Mouse (Mus musculus) G1E (cell line): ENCODE measurements around the gene Thada. TPM values are rescaled to one million over a fixed set of nuclear protein-coding genes. Genes with fewer than 3 reads are reported as not detected.

Experiments
- ATAC-seq: 2 replicates; pipeline ENCODE4 v1.8.0; 2016; ENCODE audit warnings: mild to moderate bottlenecking; ENCODE audit not compliant: insufficient number of reproducible peaks, poor library complexity, low FRiP score, severe bottlenecking; ENCODE audit errors: extremely low read depth
- DNase-seq: peaks from one replicate; pipeline ENCODE4 v3.0.0; 2012; ENCODE audit warnings: low spot score
- H3K27me3 ChIP-seq: 2 replicates; pipeline ENCODE4 v1.6.1; 2012; ENCODE audit warnings: mild to moderate bottlenecking, low read length, inconsistent platforms; ENCODE audit not compliant: insufficient read depth
- H3K36me3 ChIP-seq: replicated peaks from 2 replicates; pipeline ENCODE3; 2012; ENCODE audit warnings: mild to moderate bottlenecking, inconsistent platforms
- H3K4me1 ChIP-seq: 2 replicates; pipeline ENCODE4 v1.6.1; 2012; ENCODE audit warnings: low read depth, low read length, inconsistent platforms, mixed read lengths; ENCODE audit not compliant: insufficient read depth
- H3K4me3 ChIP-seq: 2 replicates; pipeline ENCODE4 v1.5.1; 2012; ENCODE audit warnings: low read depth, mild to moderate bottlenecking, inconsistent platforms, low read length, moderate library complexity, mixed read lengths
- H3K9me3 ChIP-seq: replicated peaks from 2 replicates; pipeline ENCODE4 v1.6.1; 2012; ENCODE audit warnings: inconsistent platforms
- CTCF ChIP-seq: IDR thresholded peaks from 2 replicates; pipeline ENCODE4 v1.5.1; 2012; ENCODE audit warnings: low read depth, low read length, inconsistent platforms, mixed read lengths
- GATA1 ChIP-seq: IDR thresholded peaks from 2 replicates; pipeline ENCODE4 v1.6.1; 2012; ENCODE audit warnings: borderline replicate concordance, low read length, inconsistent platforms, mixed read lengths
- GATA2 ChIP-seq: IDR thresholded peaks from 2 replicates; pipeline ENCODE4 v1.6.1; 2012; ENCODE audit warnings: low read depth, low read length, inconsistent platforms, borderline replicate concordance
- POLR2AphosphoS5 ChIP-seq: IDR thresholded peaks from 2 replicates; pipeline ENCODE4 v1.6.1; 2012; ENCODE audit warnings: low read depth, low read length, inconsistent platforms; ENCODE audit not compliant: insufficient replicate concordance
- TAL1 ChIP-seq: conservative IDR thresholded peaks from 2 replicates; pipeline ENCODE4 v1.6.1; 2012; ENCODE audit warnings: low read depth, low read length, inconsistent platforms, mixed read lengths
- polyA plus RNA-seq: library from polyadenylated mRNA; stranded (reverse); fragments of >175 nt; gene quantifications from 2 replicates; pipeline ENCODE4 v1.2.3, GENCODE M21; 2012
- total RNA-seq, 2 experiments: library from RNA; stranded (forward) in 1 of 2; stranded (reverse) in 1 of 2; fragments of 200-1000 nt in 1 of 2; fragments of >200 nt in 1 of 2; fragmentation: Nextera tagmentation in 1 of 2; gene quantifications; 2 replicates each; pipeline ENCODE4 v1.2.3; 2014 to 2017

Gene Thada
- total and polyA plus RNA-seq, 3 experiments: 2.8 to 55.2 (median 28.1) TPM

DNA sequence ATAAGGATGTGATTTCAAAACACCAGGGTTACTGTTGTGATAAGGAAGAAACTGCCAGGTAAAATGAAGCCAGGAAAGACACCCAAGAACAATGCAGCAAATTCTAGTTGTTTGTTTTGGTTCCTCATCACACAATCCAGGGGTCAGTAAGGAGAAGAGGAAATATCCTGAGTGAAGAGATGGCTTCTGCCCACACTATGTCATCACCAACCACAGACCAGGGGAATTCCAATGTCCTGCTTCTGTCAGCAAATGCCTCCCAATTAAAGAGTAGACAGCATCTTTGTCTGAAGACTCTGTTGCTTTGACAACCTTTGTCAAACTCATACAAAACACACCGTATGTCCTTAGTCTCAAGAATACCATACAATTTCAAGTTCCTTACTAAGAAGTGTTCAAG lies 57.3 kb downstream of the Thada start:
- no peaks in the 10 kb centered on the region for H3K27me3 ChIP-seq
- no peak overlapping the region for H3K4me3 ChIP-seq
- H3K36me3 ChIP-seq: peaks cover 77% of the 10 kb centered on the region
- DNase-seq (no peak), ATAC-seq (no peak)
- no peaks in the 10 kb centered on the region for H3K9me3 ChIP-seq
- no peaks in the 10 kb centered on the region for H3K4me1 ChIP-seq
- no peak for TF ChIP-seq CTCF
- no peak for TF ChIP-seq GATA2
- no peak for TF ChIP-seq TAL1
- no peak for TF ChIP-seq GATA1

- Histone ChIP-seq H3K27me3 (no peaks in the 10 kb centered on the region), H3K4me1 (no peaks in the 10 kb centered on the region), H3K9me3 (no peaks in the 10 kb centered on the region), H3K4me3 (no peak overlapping the region), H3K36me3 (peaks cover 84% of the 10 kb centered on the region)
- no peak for DNase-seq
- TF ChIP-seq CTCF: no peak
- no peak for TF ChIP-seq TAL1
- TF ChIP-seq POLR2AphosphoS5: no peak
- TF ChIP-seq GATA1: no peak
- no peak for TF ChIP-seq GATA2
- ATAC-seq: no peak
Measured at GRCm38 (mm10) chr17:84405616-84406015, 60.4 kb downstream of the Thada start.

DNA sequence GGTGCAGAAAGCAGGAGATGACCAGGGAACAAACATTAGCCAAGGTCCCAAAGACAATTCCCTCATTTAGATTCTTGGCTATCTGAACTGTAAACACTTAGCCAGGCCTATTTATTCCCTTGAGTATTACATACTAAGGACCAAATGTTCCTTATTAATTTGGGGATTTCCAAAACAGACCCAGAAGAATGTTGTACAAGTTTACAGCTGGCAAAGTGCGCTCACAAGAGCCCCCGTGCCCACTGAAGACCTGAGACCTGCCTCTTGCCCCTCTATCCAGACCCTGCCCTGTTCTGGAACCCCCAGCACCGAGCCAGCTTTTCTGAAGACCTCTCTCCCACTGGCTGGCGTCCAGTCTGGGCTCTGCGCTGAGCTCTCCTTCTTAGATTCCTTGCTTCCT lies 64.2 kb downstream of the Thada start:
- ATAC-seq: no peak
- Histone ChIP-seq H3K36me3 (peaks cover 84% of the 10 kb centered on the region), H3K27me3 (no peaks in the 10 kb centered on the region), H3K9me3 (no peaks in the 10 kb centered on the region), H3K4me3 (no peak overlapping the region), H3K4me1 (no peaks in the 10 kb centered on the region)
- no peak for TF ChIP-seq GATA2
- no peak for TF ChIP-seq CTCF
- no peak for TF ChIP-seq POLR2AphosphoS5
- no peak for TF ChIP-seq GATA1
- TF ChIP-seq TAL1: no peak
- DNase-seq: no peak

DNA sequence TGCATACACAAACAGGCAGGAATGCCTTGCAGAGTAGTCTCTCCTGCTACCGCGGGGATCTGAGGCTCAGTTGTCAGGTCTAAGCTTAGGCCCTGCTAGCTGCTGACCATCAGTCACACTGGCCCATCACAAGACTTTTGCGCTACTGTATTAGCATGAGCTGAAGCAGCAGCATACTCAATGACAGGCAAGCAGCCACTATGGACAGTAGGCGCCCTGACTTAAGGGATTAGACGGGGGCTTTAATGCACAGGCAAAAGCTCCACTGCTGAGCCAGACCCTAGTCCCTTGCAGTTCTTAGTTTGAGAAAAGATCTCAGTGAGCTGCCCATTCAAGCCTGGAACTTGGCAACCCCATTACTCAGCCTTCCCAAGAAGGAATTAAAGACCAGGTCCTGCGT lies 66.6 kb downstream of the Thada start:
- Histone ChIP-seq H3K4me3 (no peak overlapping the region), H3K9me3 (no peaks in the 10 kb centered on the region), H3K4me1 (no peaks in the 10 kb centered on the region), H3K27me3 (no peaks in the 10 kb centered on the region), H3K36me3 (peaks cover 85% of the 10 kb centered on the region)
- ATAC-seq (no peak), DNase-seq (no peak)
- no peak for TF ChIP-seq POLR2AphosphoS5

GRCm38 (mm10) chr17:84390026-84390425 lies 76.0 kb downstream of the Thada start:
- Histone ChIP-seq H3K27me3 (no peaks in the 10 kb centered on the region), H3K4me3 (no peak overlapping the region), H3K36me3 (peaks cover 71% of the 10 kb centered on the region), H3K9me3 (0 out of 2 replicates have a peak, but pooled peaks cover 2% of the 10 kb centered on the region), H3K4me1 (no peaks in the 10 kb centered on the region)
- DNase-seq (no peak), ATAC-seq (no peak)
- TF ChIP-seq POLR2AphosphoS5: no peak
- TF ChIP-seq GATA1: no peak
- no peak for TF ChIP-seq CTCF
- TF ChIP-seq TAL1: no peak
- TF ChIP-seq GATA2: no peak

GRCm38 (mm10) chr17:84386176-84386575 lies 79.8 kb downstream of the Thada start:
- no peak for DNase-seq
- Histone ChIP-seq H3K9me3 (0 out of 2 replicates have a peak, but pooled peaks cover 2% of the 10 kb centered on the region), H3K4me3 (no peak overlapping the region), H3K36me3 (peaks cover 78% of the 10 kb centered on the region), H3K27me3 (no peaks in the 10 kb centered on the region), H3K4me1 (no peaks in the 10 kb centered on the region)
- TF ChIP-seq CTCF (no peak), GATA1 (no peak), GATA2 (no peak), POLR2AphosphoS5 (no peak), TAL1 (no peak)
- no peak for ATAC-seq

- Histone ChIP-seq H3K4me3 (no peak overlapping the region), H3K4me1 (no peaks in the 10 kb centered on the region), H3K36me3 (peaks cover 78% of the 10 kb centered on the region), H3K27me3 (no peaks in the 10 kb centered on the region), H3K9me3 (0 out of 2 replicates have a peak, but pooled peaks cover 2% of the 10 kb centered on the region)
- no peak for TF ChIP-seq POLR2AphosphoS5
- TF ChIP-seq GATA1: no peak
- TF ChIP-seq GATA2: no peak
- no peak for TF ChIP-seq TAL1
- TF ChIP-seq CTCF: no peak
- no peak for DNase-seq
- no peak for ATAC-seq
Measured at GRCm38 (mm10) chr17:84385696-84386095, 80.3 kb downstream of the Thada start.
